Mouse (Mus musculus) CH12.LX (cell line): ENCODE measurements around the gene Olfr1281.

ENCODE experiments used
- CHD2 ChIP-seq: IDR thresholded peaks from 2 replicates; pipeline ENCODE4 v1.6.1; 2011; ENCODE audit warnings: low read length, improper control_type of control experiment
- CTCF ChIP-seq, 2 experiments: IDR thresholded peaks in 1 of 2; conservative IDR thresholded peaks in 1 of 2; 2 replicates each; pipeline ENCODE4 v1.5.1; 2011 to 2012; ENCODE audit warnings: low read depth in 2 of 2, low read length in 2 of 2, improper control_type of control experiment in 1 of 2, inconsistent platforms in 1 of 2, mild to moderate bottlenecking in 1 of 2, moderate library complexity in 1 of 2
- EP300 ChIP-seq: IDR thresholded peaks from 2 replicates; pipeline ENCODE4 v1.6.1; 2011; ENCODE audit warnings: low read length, improper control_type of control experiment
- ETS1 ChIP-seq: conservative IDR thresholded peaks from 2 replicates; pipeline ENCODE4 v1.6.1; 2012; ENCODE audit warnings: low read depth, mild to moderate bottlenecking, inconsistent platforms, low read length, improper control_type of control experiment, moderate library complexity
- HCFC1 ChIP-seq: IDR thresholded peaks from 2 replicates; pipeline ENCODE4 v1.6.1; 2012; ENCODE audit warnings: low read depth, mild to moderate bottlenecking, inconsistent platforms, low read length, improper control_type of control experiment
- POLR2A ChIP-seq: IDR thresholded peaks from 2 replicates; pipeline ENCODE4 v1.6.1; 2011; ENCODE audit warnings: low read depth, mild to moderate bottlenecking, improper control_type of control experiment, low read length
- RCOR1 ChIP-seq: conservative IDR thresholded peaks from 2 replicates; pipeline ENCODE4 v1.6.1; 2012; ENCODE audit warnings: low read depth, mild to moderate bottlenecking, inconsistent platforms, low read length, improper control_type of control experiment
- SIN3A ChIP-seq: IDR thresholded peaks from 2 replicates; pipeline ENCODE4 v1.6.1; 2012; ENCODE audit warnings: low read length, improper control_type of control experiment, inconsistent platforms
- USF2 ChIP-seq: conservative IDR thresholded peaks from 2 replicates; pipeline ENCODE4 v1.6.1; 2011; ENCODE audit warnings: low read depth, low read length, improper control_type of control experiment

- TF ChIP-seq RCOR1, result no peak
- no peak for TF ChIP-seq POLR2A
- no peak for TF ChIP-seq CHD2
- TF ChIP-seq ETS1, result no peak
- TF ChIP-seq SIN3A, result no peak
- TF ChIP-seq EP300, result no peak
- no peak for TF ChIP-seq HCFC1
- no peak for TF ChIP-seq CTCF (conservative IDR thresholded peaks at IDR 0.05 in 1 of 2, IDR thresholded peaks at IDR 0.05 in 1 of 2; ENCODE audit: low read depth in 2 of 2, low read length in 2 of 2)
- no peak for TF ChIP-seq USF2
Observed at GRCm38 (mm10) chr2:111366490-111366889, 40.2 kb downstream of the Olfr1281 start, which contains the start of gene Olfr1283.
